Mouse (Mus musculus) heart, embryonic 12.5 days (tissue): ENCODE data around the gene Gm10220. TPM values are rescaled to one million over a fixed set of nuclear protein-coding genes. Genes with fewer than 3 reads are reported as not detected.

Experiments used
- polyA plus RNA-seq: library from polyadenylated mRNA; unstranded; fragments of >200 nt; fragmentation: Nextera tagmentation; extraction: Ambion mirVana; gene quantifications from 2 replicates; pipeline ENCODE4 v1.2.1, GENCODE M21; 2016

The Gm10220 gene
- polyA plus RNA-seq, 1 experiment from 2014 or later: 0.17 TPM

Other genes starting within 250 kb of the Gm10220 start
- 0.24 and 0.27 TPM in 2 replicates for gene Gm21663, start 179.0 kb downstream of the Gm10220 start, polyA plus RNA-seq
- 0.14 TPM in 1 of 2 replicates, not detected in the other for gene Gm21671, start 167.0 kb downstream of the Gm10220 start, polyA plus RNA-seq
- gene Gm21680, start 148.8 kb downstream of the Gm10220 start, polyA plus RNA-seq: 0.09 and 0.17 TPM in 2 replicates
- gene Gm21698, start 132.8 kb downstream of the Gm10220 start, polyA plus RNA-seq: 0.13 and 0.22 TPM in 2 replicates
- 0.54 TPM in 1 of 2 replicates, not detected in the other for gene Gm1979, start 116.6 kb downstream of the Gm10220 start, polyA plus RNA-seq
- not detected in 2 replicates for gene Gm5862, start 98.5 kb downstream of the Gm10220 start, polyA plus RNA-seq
- gene Speer4a, start 81.9 kb downstream of the Gm10220 start, polyA plus RNA-seq: 0.06 and 0.10 TPM in 2 replicates
- gene Gm7347, start 62.8 kb downstream of the Gm10220 start, polyA plus RNA-seq: 0.19 TPM in 1 of 2 replicates, not detected in the other
- 0.06 TPM in 1 of 2 replicates, not detected in the other for gene Gm10471, start 32.1 kb downstream of the Gm10220 start, polyA plus RNA-seq
- 0.09 TPM in 1 of 2 replicates, not detected in the other for gene 5031410I06Rik, start 16.1 kb downstream of the Gm10220 start, polyA plus RNA-seq
- not detected in 2 replicates for gene Gm7361, start 136.3 kb upstream of the Gm10220 start, polyA plus RNA-seq